Mouse (Mus musculus) hindbrain, embryonic 13.5 days (tissue): ENCODE data around the gene Lyl1. TPM values are rescaled to one million over a fixed set of nuclear protein-coding genes. Genes with fewer than 3 reads are reported as not detected.
A peak's percentile ranks its signal among the peaks of the same experiment; 100 is the strongest.

Experiments used
- ATAC-seq: fragments of 200-750 bp; cut with Nextera tagmentation; 2 replicates; pipeline ENCODE4 v1.8.0; 2017; ENCODE audit warnings: moderate TSS enrichment; ENCODE audit not compliant: low FRiP score
- H3K27ac ChIP-seq: fragments of 300-500 bp; sonication (generic); 2 replicates; pipeline ENCODE4 v1.5.1; 2015; ENCODE audit warnings: inconsistent platforms, mild to moderate bottlenecking, moderate library complexity
- H3K27me3 ChIP-seq: fragments of 300-500 bp; sonication (generic); 2 replicates; pipeline ENCODE4 v1.6.1; 2015; ENCODE audit warnings: mild to moderate bottlenecking, inconsistent platforms
- H3K36me3 ChIP-seq: fragments of 300-500 bp; sonication (generic); 2 replicates; pipeline ENCODE4 v1.6.1; 2015; ENCODE audit warnings: mild to moderate bottlenecking, inconsistent platforms
- H3K4me1 ChIP-seq: fragments of 300-500 bp; sonication (generic); replicated peaks from 2 replicates; pipeline ENCODE4 v1.6.1; 2015; ENCODE audit warnings: inconsistent platforms
- H3K4me2 ChIP-seq: fragments of 300-500 bp; sonication (generic); 2 replicates; pipeline ENCODE4 v1.6.1; 2015; ENCODE audit warnings: inconsistent platforms, mild to moderate bottlenecking, moderate library complexity
- H3K4me3 ChIP-seq: fragments of 300-500 bp; sonication (generic); 2 replicates; pipeline ENCODE4 v1.5.1; 2015; ENCODE audit warnings: mild to moderate bottlenecking, inconsistent platforms
- H3K9ac ChIP-seq: fragments of 300-500 bp; sonication (generic); 2 replicates; pipeline ENCODE4 v1.6.1; 2015; ENCODE audit warnings: mild to moderate bottlenecking, inconsistent platforms
- H3K9me3 ChIP-seq: fragments of 300-500 bp; sonication (generic); 2 replicates; pipeline ENCODE4 v1.6.1; 2016; ENCODE audit warnings: inconsistent platforms
- WGBS: fragments of 180-500 bp; shearing (Covaris S2); methylation state at CpG from one replicate; pipeline ENCODE4 v1.1.7; 2015; 5-methylcytosine and 5-hydroxymethylcytosine counted together
- polyA plus RNA-seq: library from polyadenylated mRNA; unstranded; fragments of >200 nt; fragmentation: Nextera tagmentation; extraction: Ambion mirVana; gene quantifications from 2 replicates; pipeline ENCODE4 v1.2.1, GENCODE M21; 2015

Lyl1 gene
- polyA plus RNA-seq, 1 experiment from 2014 or later = 4.2 TPM

- H3K27ac ChIP-seq = no peak overlapping the region
- no peak overlapping the region for H3K9ac ChIP-seq
- 0 out of 2 replicates have a peak, but pooled peaks cover 6% of the 10 kb centered on the region for H3K4me1 ChIP-seq
- 93% methylated on average over 5 of the region's 5 CpGs for WGBS
- peaks cover 51% of the 10 kb centered on the region for H3K36me3 ChIP-seq
- no peaks in the 10 kb centered on the region for H3K27me3 ChIP-seq
- ATAC-seq = no peak
- no peak overlapping the region for H3K4me3 ChIP-seq
- no peak overlapping the region for H3K4me2 ChIP-seq
- no peaks in the 10 kb centered on the region for H3K9me3 ChIP-seq
Measured at GRCm38 (mm10) chr8:84677305-84677704, 24.0 kb upstream of the Lyl1 start.

GRCm38 (mm10) chr8:84681476-84681875, 19.8 kb upstream of the Lyl1 start:
- Histone ChIP-seq H3K27me3 (no peaks in the 10 kb centered on the region), H3K9me3 (no peaks in the 10 kb centered on the region), H3K4me2 (no peak overlapping the region), H3K4me3 (no peak overlapping the region), H3K36me3 (peaks cover 20% of the 10 kb centered on the region), H3K27ac (no peak overlapping the region), H3K4me1 (peaks cover 37% of the 10 kb centered on the region), H3K9ac (no peak overlapping the region)
- 89% methylated on average over 2 of the region's 2 CpGs for WGBS
- no peak for ATAC-seq

DNA sequence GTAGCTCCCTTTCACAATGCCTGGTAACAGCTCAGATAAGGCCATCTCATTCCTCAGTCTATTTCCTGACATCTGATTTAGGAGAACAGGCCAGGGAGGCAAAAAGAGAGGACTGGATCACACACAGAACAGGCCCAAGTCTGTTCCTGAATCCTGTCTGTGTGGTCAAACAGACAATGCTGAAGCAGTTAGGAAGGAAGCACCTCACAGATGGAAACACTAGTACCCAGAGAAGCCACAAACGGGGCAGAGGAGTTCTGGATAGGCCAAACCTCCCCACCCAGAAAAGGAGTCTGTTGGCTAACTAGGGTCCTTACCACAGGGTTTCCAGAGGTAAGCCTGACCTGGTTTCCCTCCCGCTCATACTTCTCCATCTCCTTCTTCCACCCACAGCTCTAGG, 19.0 kb upstream of the Lyl1 start:
- no peaks in the 10 kb centered on the region for H3K9me3 ChIP-seq
- H3K4me2 ChIP-seq = no peak overlapping the region
- no peaks in the 10 kb centered on the region for H3K27me3 ChIP-seq
- H3K4me1 ChIP-seq = peaks cover 42% of the 10 kb centered on the region
- WGBS = 93% methylated on average over 2 of the region's 2 CpGs
- H3K36me3 ChIP-seq = peaks cover 13% of the 10 kb centered on the region
- no peak for ATAC-seq
- no peak overlapping the region for H3K27ac ChIP-seq
- H3K4me3 ChIP-seq = no peak overlapping the region
- H3K9ac ChIP-seq = 0 out of 2 replicates have a peak overlapping the region, but pooled peaks have one; percentile 13

GRCm38 (mm10) chr8:84684537-84684936, 16.7 kb upstream of the Lyl1 start:
- no peak overlapping the region for H3K4me2 ChIP-seq
- peak overlapping the region; percentile 35 for H3K27ac ChIP-seq
- ATAC-seq = no peak
- WGBS = 24% methylated on average over 3 of the region's 3 CpGs
- H3K36me3 ChIP-seq = peaks cover 11% of the 10 kb centered on the region
- no peaks in the 10 kb centered on the region for H3K27me3 ChIP-seq
- H3K9me3 ChIP-seq = no peaks in the 10 kb centered on the region
- H3K9ac ChIP-seq = no peak overlapping the region
- no peak overlapping the region for H3K4me3 ChIP-seq
- peaks cover 52% of the 10 kb centered on the region for H3K4me1 ChIP-seq

GRCm38 (mm10) chr8:84686191-84687002, 14.9 kb upstream of the Lyl1 start, which contains the start of gene Trmt1:
Gene Trmt1, plus strand, starts transcription at chr8:84686307.
- WGBS = 6% methylated on average over 20 of the region's 20 CpGs
- Histone ChIP-seq H3K9me3 (no peaks in the 10 kb centered on the region), H3K9ac (peak within 1 kb of the TSS; percentile 99), H3K36me3 (peaks cover 15% of the 10 kb centered on the region), H3K27ac (peak within 1 kb of the TSS; percentile 89), H3K27me3 (no peaks in the 10 kb centered on the region), H3K4me2 (peak within 1 kb of the TSS; percentile 95), H3K4me1 (peaks cover 57% of the 10 kb centered on the region), H3K4me3 (peak within 1 kb of the TSS; percentile 100)
- no peak for ATAC-seq

DNA sequence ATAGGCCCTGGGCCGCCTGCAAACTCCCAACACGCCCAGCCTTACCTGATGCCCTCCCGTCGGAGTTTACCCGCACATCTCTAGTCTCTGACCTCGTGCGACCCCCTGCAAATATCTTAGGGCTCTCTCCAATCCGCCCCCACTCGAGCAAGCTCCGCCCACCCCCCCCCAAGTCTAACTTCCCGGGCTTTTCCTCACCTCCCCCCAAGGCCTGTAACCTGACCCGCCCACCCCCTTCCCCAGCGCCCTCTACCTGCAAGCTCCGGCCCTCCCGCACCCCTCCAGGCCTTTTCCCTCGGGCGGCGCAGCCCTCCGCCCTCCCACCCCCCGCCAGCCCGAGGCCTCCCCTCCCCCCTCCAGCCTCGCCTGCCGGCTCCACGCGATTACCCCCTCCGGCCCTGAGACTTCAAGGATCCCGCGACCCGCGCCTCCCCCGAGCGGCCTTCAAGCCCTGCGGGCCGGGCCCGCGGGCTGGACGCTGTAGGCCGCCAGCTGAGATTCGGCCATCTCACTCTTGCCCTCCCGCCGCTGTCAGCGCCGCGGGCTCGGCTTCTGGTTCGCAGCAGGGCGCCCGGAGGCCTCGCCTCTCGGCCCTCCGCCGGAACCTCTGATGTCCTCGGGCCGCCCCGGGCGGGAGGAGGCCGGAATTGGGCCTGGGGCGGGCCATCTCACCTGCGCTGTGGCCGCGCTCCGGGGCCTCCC, 14.1 kb upstream of the Lyl1 start:
- Histone ChIP-seq H3K4me3 (peak overlapping the region; percentile 100), H3K27ac (peak overlapping the region; percentile 89), H3K4me2 (peak overlapping the region; percentile 95), H3K9ac (peak overlapping the region; percentile 99), H3K36me3 (peaks cover 17% of the 10 kb centered on the region), H3K27me3 (no peaks in the 10 kb centered on the region), H3K4me1 (peaks cover 56% of the 10 kb centered on the region), H3K9me3 (no peaks in the 10 kb centered on the region)
- WGBS = under 1% methylated on average over 56 of the region's 62 CpGs
- ATAC-seq = peak; percentile 22; the same call in 1 of the 2 replicates

DNA sequence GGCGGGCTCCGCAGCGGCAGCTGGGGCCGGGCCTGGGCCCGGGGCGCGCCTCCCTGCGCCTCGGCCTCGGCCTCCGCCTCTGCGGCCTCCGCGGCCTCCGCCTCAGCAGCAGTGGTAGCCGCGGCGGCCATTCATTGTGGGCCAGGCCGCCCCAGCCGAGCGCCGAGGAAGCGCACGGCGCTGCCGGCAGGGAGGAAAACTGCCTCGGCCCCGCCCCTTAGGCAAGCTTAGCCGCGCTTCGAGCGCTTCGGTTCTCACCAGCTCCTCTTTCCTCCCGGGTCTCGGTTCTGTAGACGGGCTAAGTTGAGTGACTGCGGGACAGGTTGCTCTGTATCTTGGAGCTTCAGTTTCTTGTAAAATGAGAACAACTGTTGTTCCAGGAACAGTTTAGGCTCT, 13.6 kb upstream of the Lyl1 start, which contains the start of gene Nacc1:
Gene Nacc1, minus strand, starts transcription at position 158 of the 396 bp plus-strand sequence.
- ATAC-seq = peak; percentile 78
- Histone ChIP-seq H3K27ac (peak within 1 kb of the TSS; percentile 89), H3K4me3 (peak within 1 kb of the TSS; percentile 100), H3K4me2 (peak within 1 kb of the TSS; percentile 95), H3K36me3 (peaks cover 17% of the 10 kb centered on the region), H3K9ac (peak within 1 kb of the TSS; percentile 99), H3K27me3 (no peaks in the 10 kb centered on the region), H3K4me1 (peaks cover 56% of the 10 kb centered on the region), H3K9me3 (no peaks in the 10 kb centered on the region)
- WGBS = 0% methylated on average over 37 of the region's 37 CpGs

GRCm38 (mm10) chr8:84689091-84689915, 12.0 kb upstream of the Lyl1 start:
- Histone ChIP-seq H3K9me3 (no peaks in the 10 kb centered on the region), H3K36me3 (peaks cover 30% of the 10 kb centered on the region), H3K9ac (peak overlapping the region; percentile 85), H3K4me2 (peak overlapping the region; percentile 95), H3K4me1 (peaks cover 46% of the 10 kb centered on the region), H3K27ac (peak overlapping the region; percentile 56), H3K4me3 (peak overlapping the region; percentile 100), H3K27me3 (no peaks in the 10 kb centered on the region)
- under 1% methylated on average over 47 of the region's 47 CpGs for WGBS
- peak; percentile 87 for ATAC-seq

DNA sequence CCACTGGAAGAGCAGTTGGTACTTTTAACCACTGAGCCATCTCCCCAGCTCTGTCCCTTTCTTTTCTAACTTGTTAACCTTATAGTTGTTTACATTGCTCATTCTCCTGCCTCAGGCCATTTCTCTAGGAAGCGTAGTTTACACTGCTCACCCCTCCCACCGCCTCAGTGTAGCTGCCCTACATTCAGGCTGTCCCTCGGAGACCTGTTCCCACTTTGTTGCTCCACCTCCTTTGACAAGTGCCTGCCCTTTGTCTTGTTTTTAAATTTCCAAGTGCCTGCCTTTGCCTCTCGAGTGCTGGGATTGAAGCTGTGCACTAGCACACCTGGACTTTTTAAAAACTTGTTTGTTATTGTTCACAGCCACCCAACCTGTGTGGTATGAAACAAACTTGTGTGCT, 7.9 kb upstream of the Lyl1 start:
- no peak overlapping the region for H3K4me2 ChIP-seq
- H3K27me3 ChIP-seq = no peaks in the 10 kb centered on the region
- H3K4me1 ChIP-seq = peaks cover 17% of the 10 kb centered on the region
- H3K27ac ChIP-seq = no peak overlapping the region
- H3K36me3 ChIP-seq = peaks cover 61% of the 10 kb centered on the region
- no peak for ATAC-seq
- H3K4me3 ChIP-seq = no peak overlapping the region
- WGBS = 76% methylated on average over 4 of the region's 4 CpGs
- no peak overlapping the region for H3K9ac ChIP-seq
- no peaks in the 10 kb centered on the region for H3K9me3 ChIP-seq

DNA sequence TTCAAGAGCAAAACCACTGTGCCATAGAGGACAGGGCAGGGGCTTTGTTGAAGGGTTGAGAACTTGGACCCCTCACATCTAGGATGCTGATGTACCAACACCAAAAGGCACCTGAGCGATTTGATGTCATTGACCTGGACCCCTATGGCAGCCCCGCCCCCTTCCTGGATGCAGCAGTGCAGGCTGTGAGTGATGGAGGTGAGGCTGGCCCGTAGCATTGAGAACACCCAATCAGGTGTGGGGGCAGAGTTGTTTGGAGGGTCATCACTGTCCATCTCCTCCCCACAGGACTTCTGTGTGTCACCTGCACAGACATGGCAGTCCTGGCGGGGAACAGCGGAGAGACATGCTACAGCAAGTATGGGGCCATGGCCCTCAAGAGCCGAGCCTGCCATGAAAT, 6.1 kb upstream of the Lyl1 start:
- Histone ChIP-seq H3K27ac (no peak overlapping the region), H3K4me3 (no peak overlapping the region), H3K36me3 (peaks cover 78% of the 10 kb centered on the region), H3K4me1 (peaks cover 7% of the 10 kb centered on the region), H3K9me3 (no peaks in the 10 kb centered on the region), H3K27me3 (peaks cover 4% of the 10 kb centered on the region; the same call in 1 of the 2 replicates), H3K4me2 (no peak overlapping the region), H3K9ac (no peak overlapping the region)
- WGBS = 94% methylated on average over 6 of the region's 6 CpGs
- ATAC-seq = no peak

DNA sequence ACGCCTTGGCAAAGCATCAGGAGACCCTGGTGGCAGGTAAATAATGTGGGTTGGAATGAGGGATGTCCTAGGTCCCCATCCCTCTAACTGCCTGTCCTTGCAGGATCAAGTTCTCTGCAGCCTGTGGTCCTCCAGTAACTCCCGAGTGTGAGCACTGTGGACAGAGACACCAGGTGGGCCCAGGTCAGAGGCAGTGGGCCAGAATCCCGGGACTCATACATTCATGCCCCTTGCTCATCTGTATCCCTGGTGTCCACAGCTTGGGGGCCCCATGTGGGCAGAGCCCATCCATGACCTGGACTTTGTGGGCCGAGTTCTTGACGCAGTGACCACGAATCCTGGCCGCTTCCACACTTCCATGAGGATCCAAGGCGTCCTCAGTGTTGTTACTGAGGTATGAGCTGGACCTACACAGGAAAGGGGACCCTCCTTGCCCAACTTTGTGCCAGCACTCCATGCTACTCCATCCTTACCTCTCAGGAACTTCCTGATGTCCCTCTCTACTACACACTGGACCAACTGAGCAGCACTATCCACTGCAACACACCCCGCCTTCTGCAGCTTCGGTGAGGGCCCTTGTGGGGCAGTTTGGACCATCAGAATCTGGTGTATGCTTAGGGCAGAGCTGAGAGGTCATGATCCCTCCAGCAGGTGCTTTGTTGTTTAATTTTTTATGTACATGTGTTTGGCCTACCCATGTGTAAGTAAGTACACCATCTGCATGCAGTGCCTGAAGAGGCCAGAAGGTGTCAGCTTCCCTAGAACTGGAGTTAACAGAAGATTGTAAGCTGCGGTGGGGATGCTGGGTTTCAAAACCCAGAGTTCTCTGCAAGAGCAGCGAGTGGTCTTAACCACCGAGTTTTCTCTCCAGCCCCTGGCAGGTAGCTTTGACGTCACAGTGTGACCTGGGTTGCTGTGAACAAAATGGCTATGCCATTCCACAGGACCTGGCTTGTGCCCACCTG, 3.8 kb upstream of the Lyl1 start:
- 92% methylated on average over 14 of the region's 14 CpGs for WGBS
- no peaks in the 10 kb centered on the region for H3K9me3 ChIP-seq
- peaks cover 27% of the 10 kb centered on the region for H3K27me3 ChIP-seq
- ATAC-seq = no peak
- no peak overlapping the region for H3K4me2 ChIP-seq
- H3K9ac ChIP-seq = no peak overlapping the region
- H3K4me3 ChIP-seq = no peak overlapping the region
- peaks cover 66% of the 10 kb centered on the region for H3K36me3 ChIP-seq
- peaks cover 13% of the 10 kb centered on the region; the same call in 1 of the 2 replicates for H3K4me1 ChIP-seq
- H3K27ac ChIP-seq = no peak overlapping the region
